Mouse (Mus musculus) hindbrain, embryonic 14.5 days (tissue): ENCODE data around the gene Galk2. TPM values are rescaled to one million over a fixed set of nuclear protein-coding genes. Genes with fewer than 3 reads are reported as not detected.
A peak's percentile ranks its signal among the peaks of the same experiment; 100 is the strongest.

ENCODE experiments used
- ATAC-seq: fragments of 200-750 bp; cut with Nextera tagmentation; 2 replicates; pipeline ENCODE4 v1.8.0; 2017; ENCODE audit warnings: moderate number of reproducible peaks, mild to moderate bottlenecking, moderate TSS enrichment, moderate library complexity; ENCODE audit not compliant: low FRiP score
- DNase-seq: peaks from one replicate; pipeline ENCODE4 v3.0.0-alpha.2; 2015; ENCODE audit warnings: low spot score
- H3K27ac ChIP-seq: fragments of 300-500 bp; sonication (generic); 2 replicates; pipeline ENCODE4 v1.5.1; 2014; ENCODE audit warnings: mild to moderate bottlenecking, moderate library complexity
- H3K27me3 ChIP-seq: fragments of 300-500 bp; sonication (generic); 2 replicates; pipeline ENCODE4 v1.6.1; 2014; ENCODE audit warnings: mild to moderate bottlenecking, low read length, mixed read lengths; ENCODE audit not compliant: control insufficient read depth, insufficient read depth
- H3K36me3 ChIP-seq: fragments of 300-500 bp; sonication (generic); replicated peaks from 2 replicates; pipeline ENCODE4 v1.6.1; 2014; ENCODE audit not compliant: control insufficient read depth, insufficient read depth
- H3K4me1 ChIP-seq: fragments of 300-500 bp; sonication (generic); replicated peaks from 2 replicates; pipeline ENCODE4 v1.6.1; 2014; ENCODE audit warnings: antibody characterized with exemption, low read length, mixed read lengths; ENCODE audit not compliant: control insufficient read depth, insufficient read depth
- H3K4me2 ChIP-seq: fragments of 300-500 bp; sonication (generic); replicated peaks from 2 replicates; pipeline ENCODE4 v1.6.1; 2014; ENCODE audit warnings: mild to moderate bottlenecking, moderate library complexity
- H3K4me3 ChIP-seq: fragments of 300-500 bp; sonication (generic); replicated peaks from 2 replicates; pipeline ENCODE4 v1.5.1; 2014; ENCODE audit warnings: mild to moderate bottlenecking, low read length
- H3K9ac ChIP-seq: fragments of 300-500 bp; sonication (generic); 2 replicates; pipeline ENCODE4 v1.6.1; 2014
- H3K9me3 ChIP-seq: fragments of 300-500 bp; sonication (generic); 2 replicates; pipeline ENCODE4 v1.6.1; 2016; ENCODE audit warnings: low read length; ENCODE audit not compliant: control insufficient read depth
- whole genome bisulfite sequencing: fragments of 180-500 bp; shearing (Covaris S2); extraction: QIAGEN DNeasy Blood & Tissue Kit; methylation state at CpG from one replicate; pipeline ENCODE4 v1.1.7; 2014; 5-methylcytosine and 5-hydroxymethylcytosine counted together
- polyA plus RNA-seq: library from polyadenylated mRNA; unstranded; fragments of >200 nt; fragmentation: Nextera tagmentation; extraction: Ambion mirVana; gene quantifications from 2 replicates; pipeline ENCODE4 v1.2.1, GENCODE M21; 2014

Galk2 gene
- polyA plus RNA-seq, 1 experiment from 2014 or later: 32.0 TPM

- Histone ChIP-seq H3K9me3 (no peaks in the 10 kb centered on the region), H3K4me1 (no peaks in the 10 kb centered on the region), H3K9ac (no peak overlapping the region), H3K27ac (no peak overlapping the region), H3K27me3 (no peaks in the 10 kb centered on the region), H3K36me3 (no peaks in the 10 kb centered on the region), H3K4me2 (no peak overlapping the region), H3K4me3 (no peak overlapping the region)
- 83% methylated on average over 4 of the region's 4 CpGs for WGBS
- DNase-seq (no peak), ATAC-seq (no peak)
Observed at GRCm38 (mm10) chr2:125885891-125886576, 27.1 kb downstream of the Galk2 start.

- peak; percentile 66 for DNase-seq
- Histone ChIP-seq H3K27me3 (no peaks in the 10 kb centered on the region), H3K27ac (no peak overlapping the region), H3K4me2 (no peak overlapping the region), H3K4me1 (no peaks in the 10 kb centered on the region), H3K4me3 (no peak overlapping the region), H3K36me3 (no peaks in the 10 kb centered on the region; the same call in 1 of the 2 replicates), H3K9ac (no peak overlapping the region), H3K9me3 (no peaks in the 10 kb centered on the region)
- WGBS: 44% methylated on average over 6 of the region's 6 CpGs
- ATAC-seq: no peak
Observed at GRCm38 (mm10) chr2:125893096-125893495, 34.2 kb downstream of the Galk2 start.

GRCm38 (mm10) chr2:125895099-125895498 lies 36.2 kb downstream of the Galk2 start:
- no peak for ATAC-seq

GRCm38 (mm10) chr2:125896355-125896754 lies 37.4 kb downstream of the Galk2 start:
- no peaks in the 10 kb centered on the region for H3K9me3 ChIP-seq
- DNase-seq (no peak), ATAC-seq (no peak)
- H3K9ac ChIP-seq: no peak overlapping the region
- H3K4me1 ChIP-seq: no peaks in the 10 kb centered on the region
- no peak overlapping the region for H3K4me3 ChIP-seq
- no peaks in the 10 kb centered on the region for H3K27me3 ChIP-seq
- no peak overlapping the region for H3K4me2 ChIP-seq
- no peak overlapping the region for H3K27ac ChIP-seq
- WGBS: 87% methylated on average over 3 of the region's 3 CpGs
- H3K36me3 ChIP-seq: no peaks in the 10 kb centered on the region; the same call in 1 of the 2 replicates

More at GRCm38 (mm10) chr2:125895099-125895498, 36.2 kb downstream of the Galk2 start:
- Histone ChIP-seq H3K27me3 (no peaks in the 10 kb centered on the region), H3K4me1 (no peaks in the 10 kb centered on the region), H3K4me3 (no peak overlapping the region), H3K4me2 (no peak overlapping the region), H3K27ac (no peak overlapping the region), H3K9me3 (no peaks in the 10 kb centered on the region), H3K9ac (no peak overlapping the region), H3K36me3 (no peaks in the 10 kb centered on the region; the same call in 1 of the 2 replicates)
- no peak for DNase-seq
- WGBS: 81% methylated on average over 4 of the region's 4 CpGs

GRCm38 (mm10) chr2:125900797-125901410 lies 42.0 kb downstream of the Galk2 start:
- 87% methylated on average over 6 of the region's 6 CpGs for WGBS

GRCm38 (mm10) chr2:125901426-125901825 lies 42.5 kb downstream of the Galk2 start:
- no peak for ATAC-seq
- H3K4me1 ChIP-seq: no peaks in the 10 kb centered on the region

More at GRCm38 (mm10) chr2:125900797-125901410, 42.0 kb downstream of the Galk2 start:
- Histone ChIP-seq H3K4me3 (no peak overlapping the region), H3K27ac (no peak overlapping the region), H3K4me1 (no peaks in the 10 kb centered on the region), H3K36me3 (peaks cover 4% of the 10 kb centered on the region; the same call in 1 of the 2 replicates), H3K9ac (no peak overlapping the region), H3K9me3 (no peaks in the 10 kb centered on the region), H3K27me3 (no peaks in the 10 kb centered on the region), H3K4me2 (no peak overlapping the region)
- DNase-seq (no peak), ATAC-seq (no peak)

GRCm38 (mm10) chr2:125906407-125907066 lies 47.6 kb downstream of the Galk2 start:
- ATAC-seq (no peak), DNase-seq (no peak)
- H3K4me3 ChIP-seq: no peak overlapping the region
- WGBS: 82% methylated on average over 4 of the region's 4 CpGs
- H3K36me3 ChIP-seq: peaks cover 4% of the 10 kb centered on the region; the same call in 1 of the 2 replicates
- H3K4me2 ChIP-seq: no peak overlapping the region
- H3K9me3 ChIP-seq: no peaks in the 10 kb centered on the region
- no peaks in the 10 kb centered on the region for H3K4me1 ChIP-seq
- H3K27ac ChIP-seq: no peak overlapping the region
- H3K27me3 ChIP-seq: no peaks in the 10 kb centered on the region
- H3K9ac ChIP-seq: no peak overlapping the region

More at GRCm38 (mm10) chr2:125901426-125901825, 42.5 kb downstream of the Galk2 start:
- Histone ChIP-seq H3K27ac (no peak overlapping the region), H3K4me2 (no peak overlapping the region), H3K4me3 (no peak overlapping the region), H3K27me3 (no peaks in the 10 kb centered on the region), H3K36me3 (peaks cover 4% of the 10 kb centered on the region; the same call in 1 of the 2 replicates), H3K9ac (no peak overlapping the region), H3K9me3 (no peaks in the 10 kb centered on the region)
- 92% methylated on average over 3 of the region's 3 CpGs for WGBS
- no peak for DNase-seq

GRCm38 (mm10) chr2:125907580-125908255 lies 48.8 kb downstream of the Galk2 start:
- WGBS: 88% methylated on average over 4 of the region's 4 CpGs
- Histone ChIP-seq H3K27ac (no peak overlapping the region), H3K9ac (no peak overlapping the region), H3K9me3 (no peaks in the 10 kb centered on the region), H3K36me3 (peaks cover 4% of the 10 kb centered on the region; the same call in 1 of the 2 replicates), H3K4me2 (no peak overlapping the region), H3K4me3 (no peak overlapping the region), H3K27me3 (no peaks in the 10 kb centered on the region), H3K4me1 (no peaks in the 10 kb centered on the region)
- ATAC-seq (no peak), DNase-seq (no peak)

GRCm38 (mm10) chr2:125914167-125914566 lies 55.3 kb downstream of the Galk2 start:
- no peak overlapping the region for H3K27ac ChIP-seq
- WGBS: 93% methylated on average over 1 of the region's 1 CpGs
- no peaks in the 10 kb centered on the region for H3K9me3 ChIP-seq
- peaks cover 4% of the 10 kb centered on the region; the same call in 1 of the 2 replicates for H3K4me1 ChIP-seq
- no peak overlapping the region for H3K9ac ChIP-seq
- H3K4me3 ChIP-seq: no peak overlapping the region
- no peak overlapping the region for H3K4me2 ChIP-seq
- H3K36me3 ChIP-seq: no peaks in the 10 kb centered on the region
- no peak for DNase-seq
- no peaks in the 10 kb centered on the region for H3K27me3 ChIP-seq
- ATAC-seq: no peak
